Mouse (Mus musculus): ENCODE results near the gene Cnnm2. TPM values are rescaled to one million over a fixed set of nuclear protein-coding genes. Genes with fewer than 3 reads are reported as not detected.
"Not testable (repeated sequence)": the region's sequence is repeated elsewhere in the genome, so short reads cannot be mapped to it uniquely, and the experiment has no call there.

Cnnm2 gene
- polyA plus RNA-seq, 1 experiment: 8.1 TPM

GRCm38 (mm10) chr19:46724411-46724810 lies 37.0 kb upstream of the Cnnm2 start:
- Histone ChIP-seq H3ac (ENCODE audit: control insufficient read depth, insufficient read length) (no peak overlapping the region), H3K4me2 (ENCODE audit: low read depth) (no peak overlapping the region), H3K4me3 (no peak overlapping the region), H3K27me3 (ENCODE audit: control insufficient read depth, insufficient read depth, insufficient read length) (no peaks in the 10 kb centered on the region), H3K36me3 (ENCODE audit: control insufficient read depth, insufficient read depth) (no peaks in the 10 kb centered on the region), H3K79me2 (ENCODE audit: control insufficient read depth, insufficient read depth) (no peaks in the 10 kb centered on the region)
- no peak for TF ChIP-seq E2F4 (IDR thresholded peaks at IDR 0.05; ENCODE audit: insufficient read depth)

- H3K36me3 ChIP-seq (ENCODE audit: control insufficient read depth, insufficient read depth): no peaks in the 10 kb centered on the region
- TF ChIP-seq MAX (IDR thresholded peaks at IDR 0.05; ENCODE audit: low read depth): no peak
- TF ChIP-seq CEBPB (IDR thresholded peaks at IDR 0.05; ENCODE audit: insufficient read depth, poor library complexity, severe bottlenecking): no peak
- no peak for TF ChIP-seq SRF (IDR thresholded peaks at IDR 0.05; ENCODE audit: control insufficient read depth, insufficient read length, low read depth)
- no peak for TF ChIP-seq MYOD1 (IDR thresholded peaks at IDR 0.05; ENCODE audit: control insufficient read depth in 1 of 3, insufficient read length in 2 of 3, low read depth in 2 of 3)
- no peak for TF ChIP-seq REST (IDR thresholded peaks at IDR 0.05; ENCODE audit: insufficient read depth, insufficient read length)
These were observed 35.3 kb upstream of the Cnnm2 start for GRCm38 (mm10) chr19:46726142-46726541.

DNA sequence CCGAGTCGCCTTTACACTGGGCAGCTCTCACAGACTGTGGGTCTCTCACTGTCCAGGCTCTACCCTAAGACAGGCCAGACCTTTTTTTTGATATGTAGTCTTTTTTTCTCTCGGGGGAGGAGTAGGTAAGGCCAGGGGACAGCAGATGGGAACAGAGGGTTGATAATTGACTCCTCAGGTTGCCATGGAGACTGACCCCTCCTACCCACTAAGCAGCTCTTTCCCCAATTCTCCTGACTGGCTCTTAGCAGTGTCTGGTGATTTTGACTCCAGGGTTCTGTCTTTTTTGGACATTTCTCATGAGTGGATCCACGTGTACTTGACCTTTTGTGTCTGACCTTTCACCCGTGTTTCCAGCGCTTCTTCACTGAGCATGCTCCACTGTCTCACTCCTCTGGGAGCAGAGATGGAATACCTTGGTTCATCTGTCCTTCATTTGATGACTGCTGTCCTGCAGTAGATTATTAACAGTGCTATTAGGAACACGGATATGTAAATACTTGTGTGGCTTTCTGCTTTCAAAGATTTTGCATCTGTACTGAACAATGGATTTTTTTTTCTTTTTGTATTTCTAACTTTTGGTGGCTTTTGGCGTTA lies 34.2 kb upstream of the Cnnm2 start:
- H3K79me2 ChIP-seq (ENCODE audit: control insufficient read depth, insufficient read depth): no peaks in the 10 kb centered on the region
- H3K4me3 ChIP-seq: no peak overlapping the region
- H3K27me3 ChIP-seq (ENCODE audit: control insufficient read depth, insufficient read depth, insufficient read length): no peaks in the 10 kb centered on the region
- H3ac ChIP-seq (ENCODE audit: control insufficient read depth, insufficient read length): no peak overlapping the region
- H3K36me3 ChIP-seq (ENCODE audit: control insufficient read depth, insufficient read depth): no peaks in the 10 kb centered on the region
- H3K4me2 ChIP-seq (ENCODE audit: low read depth): no peak overlapping the region
- no peak for TF ChIP-seq TCF3 (IDR thresholded peaks at IDR 0.05; ENCODE audit: insufficient read length, low read depth)

More at GRCm38 (mm10) chr19:46726142-46726541, 35.3 kb upstream of the Cnnm2 start:
- Histone ChIP-seq H3ac (ENCODE audit: control insufficient read depth, insufficient read length) (no peak overlapping the region), H3K4me3 (no peak overlapping the region), H3K79me2 (ENCODE audit: control insufficient read depth, insufficient read depth) (no peaks in the 10 kb centered on the region), H3K4me2 (ENCODE audit: low read depth) (no peak overlapping the region), H3K27me3 (ENCODE audit: control insufficient read depth, insufficient read depth, insufficient read length) (no peaks in the 10 kb centered on the region)

DNA sequence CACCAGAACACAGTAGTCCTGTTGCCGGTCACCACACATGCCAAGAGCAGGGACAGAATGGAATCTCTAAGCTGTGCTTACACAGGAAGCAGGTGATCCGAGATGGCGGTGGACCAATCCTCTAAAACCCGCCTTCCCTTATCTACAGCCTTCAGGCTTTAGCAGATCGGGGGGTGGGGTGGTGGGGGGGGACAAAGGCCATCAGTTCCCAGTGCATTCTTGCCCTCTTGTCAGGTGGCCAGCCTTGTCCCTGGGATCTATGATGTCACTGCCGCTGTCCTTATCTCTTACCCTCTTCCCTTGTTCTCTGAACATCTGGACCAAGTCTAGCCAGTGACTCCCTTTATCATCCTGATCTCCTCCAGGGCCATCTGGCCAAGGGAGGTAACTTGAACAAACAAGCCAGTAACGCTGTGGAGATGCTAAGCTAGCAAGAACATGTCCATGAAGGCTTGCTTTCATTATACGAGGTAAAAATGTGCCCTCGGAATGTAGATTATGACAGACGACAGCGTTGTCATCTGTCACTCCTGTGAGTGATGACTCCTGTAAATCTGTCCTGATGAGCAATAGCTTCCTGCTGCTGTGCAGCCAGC lies 33.4 kb upstream of the Cnnm2 start:
- TF ChIP-seq E2F4 (IDR thresholded peaks at IDR 0.05; ENCODE audit: insufficient read depth): no peak
- TF ChIP-seq MAX (IDR thresholded peaks at IDR 0.05; ENCODE audit: low read depth): no peak
- no peak for TF ChIP-seq REST (IDR thresholded peaks at IDR 0.05; ENCODE audit: insufficient read depth, insufficient read length)
- no peak for TF ChIP-seq CEBPB (IDR thresholded peaks at IDR 0.05; ENCODE audit: insufficient read depth, poor library complexity, severe bottlenecking)
- no peak for TF ChIP-seq TCF3 (IDR thresholded peaks at IDR 0.05; ENCODE audit: insufficient read length, low read depth)
- TF ChIP-seq USF1 (IDR thresholded peaks at IDR 0.05; ENCODE audit: low read depth): no peak
- no peak for TF ChIP-seq TCF12 (IDR thresholded peaks at IDR 0.05; ENCODE audit: insufficient read depth, poor library complexity, severe bottlenecking)
- TF ChIP-seq MYOD1 (IDR thresholded peaks at IDR 0.05; ENCODE audit: control insufficient read depth in 1 of 3, insufficient read length in 2 of 3, low read depth in 2 of 3): no peak
- TF ChIP-seq MYOG (IDR thresholded peaks at IDR 0.05; ENCODE audit: control insufficient read depth in 1 of 3, insufficient read depth in 1 of 3, insufficient read length in 2 of 3, low read depth in 2 of 3): no peak
- no peak for TF ChIP-seq SRF (IDR thresholded peaks at IDR 0.05; ENCODE audit: control insufficient read depth, insufficient read length, low read depth)
- TF ChIP-seq POLR2AphosphoS2 (IDR thresholded peaks at IDR 0.05; ENCODE audit: insufficient read length, low read depth): no peak
- no peaks in the 10 kb centered on the region for H3K36me3 ChIP-seq (ENCODE audit: control insufficient read depth, insufficient read depth)
- H3K4me3 ChIP-seq: no peak overlapping the region
- no peaks in the 10 kb centered on the region for H3K79me2 ChIP-seq (ENCODE audit: control insufficient read depth, insufficient read depth)
- H3K4me2 ChIP-seq (ENCODE audit: low read depth): no peak overlapping the region
- no peaks in the 10 kb centered on the region for H3K27me3 ChIP-seq (ENCODE audit: control insufficient read depth, insufficient read depth, insufficient read length)
- H3ac ChIP-seq (ENCODE audit: control insufficient read depth, insufficient read length): no peak overlapping the region

- Histone ChIP-seq H3K27me3 (ENCODE audit: control insufficient read depth, insufficient read depth, insufficient read length) (no peaks in the 10 kb centered on the region), H3K4me3 (no peak overlapping the region), H3K79me2 (ENCODE audit: control insufficient read depth, insufficient read depth) (no peaks in the 10 kb centered on the region), H3K4me2 (ENCODE audit: low read depth) (no peak overlapping the region), H3ac (ENCODE audit: control insufficient read depth, insufficient read length) (no peak overlapping the region), H3K36me3 (ENCODE audit: control insufficient read depth, insufficient read depth) (no peaks in the 10 kb centered on the region)
- TF ChIP-seq MYOD1 (IDR thresholded peaks at IDR 0.05; ENCODE audit: control insufficient read depth in 1 of 3, insufficient read length in 2 of 3, low read depth in 2 of 3) (no peak), POLR2AphosphoS2 (IDR thresholded peaks at IDR 0.05; ENCODE audit: insufficient read length, low read depth) (no peak), TCF3 (IDR thresholded peaks at IDR 0.05; ENCODE audit: insufficient read length, low read depth) (no peak), MAX (IDR thresholded peaks at IDR 0.05; ENCODE audit: low read depth) (no peak), SRF (IDR thresholded peaks at IDR 0.05; ENCODE audit: control insufficient read depth, insufficient read length, low read depth) (no peak)
These were observed 32.5 kb upstream of the Cnnm2 start for GRCm38 (mm10) chr19:46728909-46729308.

DNA sequence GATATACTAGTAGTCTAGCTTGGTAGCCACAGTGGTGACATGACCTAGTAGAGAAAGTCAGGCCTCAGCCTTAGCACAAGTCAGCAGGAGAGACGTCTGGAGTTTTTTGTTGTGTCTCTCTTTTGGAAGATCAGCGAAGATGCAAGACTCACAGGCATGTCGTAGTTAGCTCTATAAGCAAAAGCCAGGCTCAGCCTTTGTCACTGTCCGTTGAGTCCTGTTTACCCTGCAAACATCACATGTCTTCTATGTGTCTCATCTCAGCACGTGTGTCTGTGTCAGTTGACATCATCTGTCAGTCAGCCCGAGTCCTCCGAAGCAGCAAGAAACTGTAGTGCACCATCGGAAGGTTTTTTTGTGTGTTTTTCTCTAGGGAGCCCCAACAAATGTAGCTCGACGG lies 30.0 kb upstream of the Cnnm2 start:
- Histone ChIP-seq H3K36me3 (ENCODE audit: control insufficient read depth, insufficient read depth) (no peaks in the 10 kb centered on the region), H3K79me2 (ENCODE audit: control insufficient read depth, insufficient read depth) (no peaks in the 10 kb centered on the region), H3K4me2 (ENCODE audit: low read depth) (no peak overlapping the region), H3ac (ENCODE audit: control insufficient read depth, insufficient read length) (no peak overlapping the region), H3K27me3 (ENCODE audit: control insufficient read depth, insufficient read depth, insufficient read length) (peaks cover 4% of the 10 kb centered on the region), H3K4me3 (no peak overlapping the region)
- no peak for TF ChIP-seq MYOG (IDR thresholded peaks at IDR 0.05; ENCODE audit: control insufficient read depth in 1 of 3, insufficient read depth in 1 of 3, insufficient read length in 2 of 3, low read depth in 2 of 3)
- no peak for TF ChIP-seq CEBPB (IDR thresholded peaks at IDR 0.05; ENCODE audit: insufficient read depth, poor library complexity, severe bottlenecking)
- TF ChIP-seq POLR2AphosphoS2 (IDR thresholded peaks at IDR 0.05; ENCODE audit: insufficient read length, low read depth): no peak
- no peak for TF ChIP-seq USF1 (IDR thresholded peaks at IDR 0.05; ENCODE audit: low read depth)
- TF ChIP-seq POLR2A (IDR thresholded peaks at IDR 0.05; ENCODE audit: insufficient read length, low read depth): no peak
- TF ChIP-seq SRF (IDR thresholded peaks at IDR 0.05; ENCODE audit: control insufficient read depth, insufficient read length, low read depth): no peak
- TF ChIP-seq TCF12 (IDR thresholded peaks at IDR 0.05; ENCODE audit: insufficient read depth, poor library complexity, severe bottlenecking): no peak
- no peak for TF ChIP-seq E2F4 (IDR thresholded peaks at IDR 0.05; ENCODE audit: insufficient read depth)
- TF ChIP-seq MYOD1 (IDR thresholded peaks at IDR 0.05; ENCODE audit: control insufficient read depth in 1 of 3, insufficient read length in 2 of 3, low read depth in 2 of 3): no peak
- TF ChIP-seq REST (IDR thresholded peaks at IDR 0.05; ENCODE audit: insufficient read depth, insufficient read length): no peak
- no peak for TF ChIP-seq MAX (IDR thresholded peaks at IDR 0.05; ENCODE audit: low read depth)
- no peak for TF ChIP-seq TCF3 (IDR thresholded peaks at IDR 0.05; ENCODE audit: insufficient read length, low read depth)

GRCm38 (mm10) chr19:46732673-46733072 lies 28.7 kb upstream of the Cnnm2 start:
- not testable (repeated sequence) for H3K36me3 ChIP-seq (ENCODE audit: control insufficient read depth, insufficient read depth); H3K4me3 ChIP-seq; H3K4me2 ChIP-seq (ENCODE audit: low read depth); H3K79me2 ChIP-seq (ENCODE audit: control insufficient read depth, insufficient read depth); H3ac ChIP-seq (ENCODE audit: control insufficient read depth, insufficient read length)
- H3K27me3 ChIP-seq (ENCODE audit: control insufficient read depth, insufficient read depth, insufficient read length): peaks cover 15% of the 10 kb centered on the region
